Mouse (Mus musculus): ENCODE data around the gene Vmp1. TPM values are rescaled to one million over a fixed set of nuclear protein-coding genes. Genes with fewer than 3 reads are reported as not detected.
A peak's percentile ranks its signal among the peaks of the same experiment; 100 is the strongest.

Vmp1 gene
- polyA plus RNA-seq, 2 experiments, result 49.5 to 98.3 TPM

- Histone ChIP-seq H3K9ac (ENCODE audit: low read depth, low read length, severe bottlenecking) (no peak overlapping the region), H3K4me2 (replicated peaks; ENCODE audit: low read depth, low read length, severe bottlenecking) (no peak overlapping the region), H3K27ac (replicated peaks; ENCODE audit: low read depth, low read length) (no peak overlapping the region), H3K36me3 (ENCODE audit: control insufficient read depth, insufficient read depth, low read length) (peaks cover 3% of the 10 kb centered on the region; the same call in 1 of the 2 replicates), H3K4me3 (replicated peaks; ENCODE audit: low read length) (no peak overlapping the region), H3K4me1 (ENCODE audit: control insufficient read depth, insufficient read depth, low read length) (peaks cover 15% of the 10 kb centered on the region), H3K9me3 (ENCODE audit: control insufficient read depth, low read length) (no peaks in the 10 kb centered on the region), H3K27me3 (ENCODE audit: control insufficient read depth, insufficient read depth, low read length) (no peaks in the 10 kb centered on the region)
- DNase-seq (ENCODE audit: low spot score) (no peak), ATAC-seq (ENCODE audit: low FRiP score, low read depth) (no peak)
- 81% methylated on average over 4 of the region's 4 CpGs for WGBS
- no peak for TF ChIP-seq POLR2A (IDR thresholded peaks at IDR 0.05; ENCODE audit: borderline replicate concordance, extremely low read depth, insufficient read depth, insufficient read length)
Observed at GRCm38 (mm10) chr11:86588583-86589298, 94.9 kb downstream of the Vmp1 start.

- Histone ChIP-seq H3K4me2 (replicated peaks; ENCODE audit: low read depth, low read length, severe bottlenecking) (peak overlapping the region; percentile 47; the same call in 1 of the 2 replicates), H3K4me3 (replicated peaks; ENCODE audit: low read length) (no peak overlapping the region), H3K36me3 (ENCODE audit: control insufficient read depth, insufficient read depth, low read length) (peaks cover 2% of the 10 kb centered on the region; the same call in 1 of the 2 replicates), H3K9ac (ENCODE audit: low read depth, low read length, severe bottlenecking) (no peak overlapping the region), H3K4me1 (ENCODE audit: control insufficient read depth, insufficient read depth, low read length) (peaks cover 15% of the 10 kb centered on the region), H3K27ac (replicated peaks; ENCODE audit: low read depth, low read length) (no peak overlapping the region), H3K27me3 (ENCODE audit: control insufficient read depth, insufficient read depth, low read length) (no peaks in the 10 kb centered on the region), H3K9me3 (ENCODE audit: control insufficient read depth, low read length) (no peaks in the 10 kb centered on the region)
- no peak for TF ChIP-seq POLR2A (IDR thresholded peaks at IDR 0.05; ENCODE audit: borderline replicate concordance, extremely low read depth, insufficient read depth, insufficient read length)
- WGBS, result 28% methylated on average over 7 of the region's 7 CpGs
- no peak for DNase-seq (ENCODE audit: low spot score)
- ATAC-seq (ENCODE audit: low FRiP score, low read depth), result no peak
Observed at GRCm38 (mm10) chr11:86587830-86588229, 95.8 kb downstream of the Vmp1 start.

GRCm38 (mm10) chr11:86586868-86587792 lies 96.5 kb downstream of the Vmp1 start:
- ATAC-seq (ENCODE audit: low FRiP score, low read depth), result peak; percentile 47; the same call in 1 of the 2 replicates
- peak overlapping the region; percentile 47 for H3K4me2 ChIP-seq (replicated peaks; ENCODE audit: low read depth, low read length, severe bottlenecking)
- peaks cover 2% of the 10 kb centered on the region; the same call in 1 of the 2 replicates for H3K36me3 ChIP-seq (ENCODE audit: control insufficient read depth, insufficient read depth, low read length)
- 6% methylated on average over 15 of the region's 15 CpGs for WGBS
- H3K4me3 ChIP-seq (replicated peaks; ENCODE audit: low read length), result peak overlapping the region; percentile 27
- no peaks in the 10 kb centered on the region for H3K27me3 ChIP-seq (ENCODE audit: control insufficient read depth, insufficient read depth, low read length)
- peak overlapping the region; percentile 45; the same call in 1 of the 2 replicates for H3K9ac ChIP-seq (ENCODE audit: low read depth, low read length, severe bottlenecking)
- peak overlapping the region; percentile 68; the same call in 1 of the 2 replicates for H3K27ac ChIP-seq (replicated peaks; ENCODE audit: low read depth, low read length)
- DNase-seq (ENCODE audit: low spot score), result peak; percentile 77
- TF ChIP-seq POLR2A (IDR thresholded peaks at IDR 0.05; ENCODE audit: borderline replicate concordance, extremely low read depth, insufficient read depth, insufficient read length), result no peak
- no peaks in the 10 kb centered on the region for H3K9me3 ChIP-seq (ENCODE audit: control insufficient read depth, low read length)
- peaks cover 15% of the 10 kb centered on the region for H3K4me1 ChIP-seq (ENCODE audit: control insufficient read depth, insufficient read depth, low read length)

GRCm38 (mm10) chr11:86586177-86586867 lies 97.3 kb downstream of the Vmp1 start:
- DNase-seq (ENCODE audit: low spot score), result no peak
- Histone ChIP-seq H3K9ac (ENCODE audit: low read depth, low read length, severe bottlenecking) (peak overlapping the region; percentile 45), H3K36me3 (ENCODE audit: control insufficient read depth, insufficient read depth, low read length) (peaks cover 2% of the 10 kb centered on the region; the same call in 1 of the 2 replicates), H3K27ac (replicated peaks; ENCODE audit: low read depth, low read length) (peak overlapping the region; percentile 68; the same call in 1 of the 2 replicates), H3K27me3 (ENCODE audit: control insufficient read depth, insufficient read depth, low read length) (no peaks in the 10 kb centered on the region), H3K4me2 (replicated peaks; ENCODE audit: low read depth, low read length, severe bottlenecking) (peak overlapping the region; percentile 47), H3K4me3 (replicated peaks; ENCODE audit: low read length) (peak overlapping the region; percentile 27), H3K9me3 (ENCODE audit: control insufficient read depth, low read length) (no peaks in the 10 kb centered on the region), H3K4me1 (ENCODE audit: control insufficient read depth, insufficient read depth, low read length) (peaks cover 15% of the 10 kb centered on the region)
- 26% methylated on average over 12 of the region's 12 CpGs for WGBS
- TF ChIP-seq POLR2A (IDR thresholded peaks at IDR 0.05; ENCODE audit: borderline replicate concordance, extremely low read depth, insufficient read depth, insufficient read length), result no peak
- ATAC-seq (ENCODE audit: low FRiP score, low read depth), result no peak
